Mouse (Mus musculus) layer of hippocampus, postnatal 14 days (tissue): Measurements from ENCODE around the gene Ifna6. TPM values are rescaled to one million over a fixed set of nuclear protein-coding genes. Genes with fewer than 3 reads are reported as not detected.
"Not testable (repeated sequence)": the region's sequence is repeated elsewhere in the genome, so short reads cannot be mapped to it uniquely, and the experiment has no call there.

Source experiments
- DNase-seq, 2 experiments: peaks; one replicate each; pipeline ENCODE4 v3.0.0; 2021 to 2022; ENCODE audit warnings: low spot score in 2 of 2, mixed read lengths in 1 of 2
- long read RNA-seq, 2 experiments: library from polyadenylated mRNA; stranded (forward); transcript quantifications; one replicate each; pipeline ENCODE4 v2.0.0; 2021
- total RNA-seq, 2 experiments: library from RNA; stranded (reverse); gene quantifications; 2 replicates each; pipeline ENCODE4 v1.2.3; 2021

Gene Ifna6
- not detected for total RNA-seq
- long read RNA-seq, experiment 1, result 0 reads
- long read RNA-seq, experiment 2, result 0 reads

- not testable (repeated sequence) for DNase-seq
These were observed at the start of gene Ifna6 for GRCm38 (mm10) chr4:88827116-88827515. Gene Ifna6, plus strand, starts transcription at chr4:88827416.

GRCm38 (mm10) chr4:88779550-88779949 lies 47.7 kb upstream of the Ifna6 start, which contains the start of gene Gm13272:
Gene Gm13272, plus strand, starts transcription at chr4:88779850.
- not testable (repeated sequence) for DNase-seq

DNA sequence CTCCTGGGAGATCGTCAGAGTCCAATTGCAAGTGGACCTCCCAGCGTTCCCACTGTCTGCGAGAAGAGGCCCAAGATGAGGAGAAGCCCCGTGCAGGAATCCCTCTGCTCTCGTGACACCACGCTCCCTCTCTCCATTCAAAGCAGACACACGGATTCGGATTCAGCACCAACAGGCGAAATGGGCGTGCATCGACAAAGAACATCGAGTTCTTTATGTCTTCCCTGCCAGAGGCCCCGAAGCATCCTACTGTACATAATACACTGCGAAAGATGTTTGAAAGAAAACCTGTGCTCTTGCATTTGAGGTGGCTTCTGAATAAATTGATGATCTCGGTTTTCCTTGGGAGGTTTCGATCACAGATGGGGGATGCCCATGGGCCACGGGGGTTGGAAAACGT lies 46.9 kb upstream of the Ifna6 start:
- DNase-seq, result not testable (repeated sequence)

DNA sequence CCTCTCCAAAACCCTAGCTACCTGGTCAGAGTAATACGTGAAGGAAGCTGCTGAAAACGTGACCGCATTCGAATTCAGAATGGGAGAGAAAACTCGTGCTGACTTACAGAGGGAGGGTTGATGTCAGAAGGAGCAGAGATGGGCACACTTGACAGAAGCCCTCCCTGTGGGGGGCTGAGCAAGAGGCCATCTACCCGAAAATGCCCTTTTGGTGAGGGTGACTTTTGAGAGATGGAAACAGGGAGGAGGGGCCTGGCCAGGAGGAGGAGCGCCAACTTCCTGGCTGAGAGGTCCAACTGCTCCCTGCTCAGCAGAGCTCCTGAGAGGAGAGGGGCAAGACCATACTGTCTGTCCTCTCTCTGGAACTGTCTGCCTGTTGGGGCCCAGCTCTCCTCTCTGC lies 45.4 kb upstream of the Ifna6 start, which contains the start of gene Ifnz:
Gene Ifnz (plus strand): TSS at position 301 of the 400 bp plus-strand sequence.
- DNase-seq, result not testable (repeated sequence)

GRCm38 (mm10) chr4:88782335-88782734 lies 44.9 kb upstream of the Ifna6 start:
- DNase-seq, result not testable (repeated sequence)

DNA sequence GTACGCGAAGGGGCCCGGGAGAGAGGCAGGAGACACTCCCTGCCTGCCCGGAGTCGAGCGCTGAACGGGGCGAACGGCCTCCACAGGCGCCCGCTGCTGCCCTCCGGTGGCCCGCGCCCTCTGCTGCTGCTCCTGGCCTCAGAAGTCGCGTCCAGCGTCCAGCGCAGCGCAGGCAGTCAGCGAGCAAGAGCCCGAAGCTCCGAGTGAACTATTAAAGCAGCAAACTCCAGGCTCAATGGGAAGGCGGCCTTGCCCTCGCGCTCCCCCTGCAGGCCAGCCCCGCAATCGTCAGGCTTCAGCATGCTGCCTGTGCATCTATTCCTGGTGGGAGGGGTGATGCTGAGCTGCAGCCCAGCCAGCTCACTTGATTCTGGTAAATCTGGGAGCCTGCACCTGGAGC lies 41.8 kb upstream of the Ifna6 start, which contains the start of gene Gm13276:
Gene Gm13276 (plus strand): TSS at position 301 of the 400 bp plus-strand sequence.
- not testable (repeated sequence) for DNase-seq

DNA sequence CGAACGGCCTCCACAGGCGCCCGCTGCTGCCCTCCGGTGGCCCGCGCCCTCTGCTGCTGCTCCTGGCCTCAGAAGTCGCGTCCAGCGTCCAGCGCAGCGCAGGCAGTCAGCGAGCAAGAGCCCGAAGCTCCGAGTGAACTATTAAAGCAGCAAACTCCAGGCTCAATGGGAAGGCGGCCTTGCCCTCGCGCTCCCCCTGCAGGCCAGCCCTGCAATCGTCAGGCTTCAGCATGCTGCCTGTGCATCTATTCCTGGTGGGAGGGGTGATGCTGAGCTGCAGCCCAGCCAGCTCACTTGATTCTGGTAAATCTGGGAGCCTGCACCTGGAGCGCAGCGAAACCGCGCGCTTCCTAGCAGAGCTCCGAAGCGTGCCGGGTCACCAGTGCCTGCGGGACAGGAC lies 38.8 kb upstream of the Ifna6 start, which contains the start of gene Gm13277:
Gene Gm13277 (plus strand): TSS at position 231 of the 400 bp plus-strand sequence.
- peak; percentile 54 to 81 for DNase-seq

- DNase-seq, result not testable (repeated sequence)
These were observed 36.0 kb upstream of the Ifna6 start, which contains the start of gene Gm13278 for GRCm38 (mm10) chr4:88791250-88791649. Gene Gm13278, plus strand, starts transcription at chr4:88791550.

- DNase-seq, result peak; percentile 61 to 70
These were observed 33.1 kb upstream of the Ifna6 start, which contains the start of gene Gm13275 for GRCm38 (mm10) chr4:88793936-88794675. Gene Gm13275, plus strand, starts transcription at chr4:88794487.

- DNase-seq, result not testable (repeated sequence)
These were observed 30.1 kb upstream of the Ifna6 start, which contains the start of gene Gm13279 for GRCm38 (mm10) chr4:88797097-88797496. Gene Gm13279, plus strand, starts transcription at chr4:88797397.

DNA sequence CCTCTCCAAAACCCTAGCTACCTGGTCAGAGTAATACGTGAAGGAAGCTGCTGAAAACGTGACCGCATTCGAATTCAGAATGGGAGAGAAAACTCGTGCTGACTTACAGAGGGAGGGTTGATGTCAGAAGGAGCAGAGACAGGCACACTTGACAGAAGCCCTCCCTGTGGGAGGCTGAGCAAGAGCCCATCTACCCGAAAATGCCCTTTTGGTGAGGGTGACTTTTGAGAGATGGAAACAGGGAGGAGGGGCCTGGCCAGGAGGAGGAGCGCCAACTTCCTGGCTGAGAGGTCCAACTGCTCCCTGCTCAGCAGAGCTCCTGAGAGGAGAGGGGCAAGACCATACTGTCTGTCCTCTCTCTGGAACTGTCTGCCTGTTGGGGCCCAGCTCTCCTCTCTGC lies 27.9 kb upstream of the Ifna6 start, which contains the start of gene Gm13285:
Gene Gm13285 (plus strand): TSS at position 301 of the 400 bp plus-strand sequence.
- not testable (repeated sequence) for DNase-seq

- DNase-seq, result not testable (repeated sequence)
These were observed 24.3 kb upstream of the Ifna6 start, which contains the start of gene Gm13287 for GRCm38 (mm10) chr4:88802954-88803353. Gene Gm13287, plus strand, starts transcription at chr4:88803254.

- DNase-seq, result not testable (repeated sequence)
These were observed 22.0 kb upstream of the Ifna6 start, which contains the start of gene Gm13288 for GRCm38 (mm10) chr4:88805231-88805630. Gene Gm13288, plus strand, starts transcription at chr4:88805531.

DNA sequence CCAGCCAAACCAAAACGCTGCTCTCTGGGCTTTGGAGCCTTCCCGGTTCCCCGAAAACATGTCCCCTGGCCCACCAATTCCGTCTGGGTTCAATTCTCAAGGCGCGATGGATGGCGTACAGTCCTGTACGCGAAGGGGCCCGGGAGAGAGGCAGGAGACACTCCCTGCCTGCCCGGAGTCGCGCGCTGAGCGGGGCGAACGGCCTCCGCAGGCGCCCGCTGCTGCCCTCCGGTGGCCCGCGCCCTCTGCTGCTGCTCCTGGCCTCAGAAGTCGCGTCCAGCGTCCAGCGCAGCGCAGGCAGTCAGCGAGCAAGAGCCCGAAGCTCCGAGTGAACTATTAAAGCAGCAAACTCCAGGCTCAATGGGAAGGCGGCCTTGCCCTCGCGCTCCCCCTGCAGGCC lies 21.5 kb upstream of the Ifna6 start:
- peak in 1 of 2 experiments; percentile 10 for DNase-seq

- no peak for DNase-seq
These were observed 11.3 kb upstream of the Ifna6 start, which contains the start of gene Ifna7 for GRCm38 (mm10) chr4:88815928-88816327. Gene Ifna7, plus strand, starts transcription at chr4:88816228.

GRCm38 (mm10) chr4:88819659-88820058 lies 7.6 kb upstream of the Ifna6 start, which contains the start of gene Ifna11:
Gene Ifna11, plus strand, starts transcription at chr4:88819959.
- DNase-seq, result no peak

- DNase-seq, result no peak
These were observed 4.2 kb upstream of the Ifna6 start for GRCm38 (mm10) chr4:88822995-88823394.

GRCm38 (mm10) chr4:88830523-88830922 lies 3.3 kb downstream of the Ifna6 start:
- DNase-seq, result peak; percentile 13 to 31

- not testable (repeated sequence) for DNase-seq
These were observed 8.0 kb downstream of the Ifna6 start, which contains the start of gene Ifna5 for GRCm38 (mm10) chr4:88835225-88835624. Gene Ifna5, plus strand, starts transcription at chr4:88835525.

GRCm38 (mm10) chr4:88838828-88839227 lies 11.6 kb downstream of the Ifna6 start:
- DNase-seq, result no peak

DNA sequence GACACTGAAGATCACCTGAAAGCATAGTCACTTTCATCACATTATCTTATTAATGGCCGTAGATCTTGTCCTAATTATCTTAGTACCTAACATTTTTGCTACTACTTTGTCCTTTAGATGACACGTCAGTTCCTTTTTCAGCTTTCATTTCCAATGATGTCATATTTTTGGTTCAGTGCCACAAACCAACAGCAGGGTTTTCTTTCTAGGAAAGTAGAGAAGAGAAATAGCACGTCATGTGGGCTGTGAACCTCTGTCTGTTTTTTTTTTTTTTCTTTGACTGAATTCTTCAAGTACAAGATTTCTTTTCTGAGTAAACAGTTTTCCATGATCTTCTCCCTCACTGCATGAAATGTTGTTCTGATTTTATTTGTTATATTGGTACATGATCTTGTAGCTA lies 12.8 kb downstream of the Ifna6 start:
- no peak for DNase-seq
